Comparison of ENCODE assay signal across 12 mouse cellular contexts in the genomic region with DNA sequence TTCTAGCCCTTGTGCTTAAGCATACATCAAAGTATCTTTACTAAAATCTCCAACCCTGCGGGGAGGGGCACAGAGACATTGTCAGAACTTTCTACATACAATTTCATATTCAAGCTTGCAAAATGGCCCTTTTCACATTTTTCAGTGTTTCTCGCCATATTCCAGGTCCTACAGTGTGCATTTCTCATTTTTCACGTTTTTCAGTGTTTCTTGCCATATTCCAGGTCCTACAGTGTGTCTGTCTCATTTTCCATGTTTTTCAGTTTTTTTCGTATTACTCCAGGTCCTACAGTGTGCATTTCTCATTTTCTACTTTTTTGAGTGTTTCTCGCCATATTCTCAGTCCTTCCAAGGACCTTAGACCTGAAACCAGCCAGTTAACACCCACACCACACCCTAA.
DNase-seq lines count a peak whose midpoint lies in the region.
"Had no signal": no experiment of that assay in that cellular context is flagged by ENCODE, and none has a peak within 500 bp of the region (broad histone marks: within the 10 kb centered on the region; RNA-seq: fewer than 3 reads in every experiment).

No protein-coding gene starts in this region.

- DNase-seq in cerebellum, postnatal 25 days: peak; percentile 36 to 48
- no peak for DNase-seq in cerebellum, adult 18-20 months
- peak; percentile 93 for DNase-seq in kidney, postnatal 14 days
- no peak for DNase-seq in kidney, adult 18-20 months
- DNase-seq in MN1 (ENCODE audit: low spot score): peak; percentile 15
- DNase-seq in hindlimb bud, embryonic 11.5 days (ENCODE audit: extremely low spot score, low read depth, low spot score): peak; percentile 72
- no peak for DNase-seq in urinary bladder, postnatal 36 days (ENCODE audit: low spot score in 2 of 2)
- DNase-seq in thymus, postnatal 4 days: no peak
- DNase-seq: cerebellum, adult 2 months; heart, adult 2 months; kidney, adult 11 months; right cerebral cortex, adult 18-20 months had no signal

Comparison
In these comparisons a context has a peak if more than half of its experiments do, and no peak if none do; other contexts are left out.
1. DNase-seq: peak in cerebellum, postnatal 25 days (2 of 2), kidney, postnatal 14 days (single experiment), MN1 (single experiment) and hindlimb bud, embryonic 11.5 days (single experiment); none in cerebellum, adult 18-20 months (0 of 2), kidney, adult 18-20 months (single experiment), urinary bladder, postnatal 36 days (0 of 2) and thymus, postnatal 4 days (single experiment).